Mouse (Mus musculus) brain, embryonic 14.5 days (tissue): Measurements from ENCODE around the gene Ddx11.

Experiments
- CTCF ChIP-seq: fragments of 200-500 bp; IDR thresholded peaks from 2 replicates; pipeline ENCODE4 v1.5.1; 2012; ENCODE audit warnings: inconsistent platforms, mild to moderate bottlenecking, moderate library complexity, borderline replicate concordance; ENCODE audit not compliant: insufficient read depth, insufficient read length; ENCODE audit errors: extremely low read depth
- POLR2A ChIP-seq: fragments of 200-500 bp; IDR thresholded peaks from 2 replicates; pipeline ENCODE4 v1.6.1; 2012; ENCODE audit warnings: mild to moderate bottlenecking, inconsistent platforms, borderline replicate concordance; ENCODE audit not compliant: poor library complexity, insufficient read depth, insufficient read length, severe bottlenecking; ENCODE audit errors: extremely low read depth

GRCm38 (mm10) chr17:66100566-66101379 is 22.5 kb upstream of the Ddx11 start:
- no peak for TF ChIP-seq CTCF
- no peak for TF ChIP-seq POLR2A
